Mouse (Mus musculus): ENCODE data around the gene Dnaja2.

The Dnaja2 gene

GRCm38 (mm10) chr8:85554391-85555180 is 558 bp downstream of the Dnaja2 start:
- no peak for DNase-seq

GRCm38 (mm10) chr8:85551934-85552333 is 3.2 kb downstream of the Dnaja2 start:
- DNase-seq, result no peak

- no peak for DNase-seq
Observed at GRCm38 (mm10) chr8:85536332-85536731, 18.8 kb downstream of the Dnaja2 start.

GRCm38 (mm10) chr8:85534163-85534562 is 21.0 kb downstream of the Dnaja2 start:
- no peak for DNase-seq

GRCm38 (mm10) chr8:85533434-85533833 is 21.7 kb downstream of the Dnaja2 start:
- DNase-seq, result no peak

GRCm38 (mm10) chr8:85532843-85533242 is 22.3 kb downstream of the Dnaja2 start:
- DNase-seq, result no peak

GRCm38 (mm10) chr8:85531471-85531870 is 23.7 kb downstream of the Dnaja2 start:
- no peak for DNase-seq

GRCm38 (mm10) chr8:85530717-85531116 is 24.4 kb downstream of the Dnaja2 start:
- DNase-seq, result no peak

- no peak for DNase-seq
Observed at GRCm38 (mm10) chr8:85528959-85529358, 26.2 kb downstream of the Dnaja2 start.

GRCm38 (mm10) chr8:85526105-85526504 is 29.0 kb downstream of the Dnaja2 start:
- DNase-seq, result peak; percentile 71

GRCm38 (mm10) chr8:85524086-85524485 is 31.1 kb downstream of the Dnaja2 start:
- DNase-seq, result no peak

- DNase-seq, result no peak
Observed at GRCm38 (mm10) chr8:85521332-85521731, 33.8 kb downstream of the Dnaja2 start.

GRCm38 (mm10) chr8:85520586-85520985 is 34.6 kb downstream of the Dnaja2 start:
- no peak for DNase-seq

GRCm38 (mm10) chr8:85517956-85518355 is 37.2 kb downstream of the Dnaja2 start:
- DNase-seq, result no peak

- peak; percentile 35 for DNase-seq
Observed at GRCm38 (mm10) chr8:85517336-85517735, 37.8 kb downstream of the Dnaja2 start.

GRCm38 (mm10) chr8:85515391-85515790 is 39.8 kb downstream of the Dnaja2 start:
- peak; percentile 40 for DNase-seq

GRCm38 (mm10) chr8:85513283-85513682 is 41.9 kb downstream of the Dnaja2 start:
- no peak for DNase-seq

- no peak for DNase-seq
Observed at GRCm38 (mm10) chr8:85512234-85512633, 42.9 kb downstream of the Dnaja2 start.

GRCm38 (mm10) chr8:85508661-85509060 is 46.5 kb downstream of the Dnaja2 start:
- no peak for DNase-seq

GRCm38 (mm10) chr8:85506620-85507019 is 48.5 kb downstream of the Dnaja2 start:
- no peak for DNase-seq

- DNase-seq, result no peak
Observed at GRCm38 (mm10) chr8:85504704-85505103, 50.4 kb downstream of the Dnaja2 start.

GRCm38 (mm10) chr8:85503065-85503464 is 52.1 kb downstream of the Dnaja2 start:
- no peak for DNase-seq

- DNase-seq, result no peak
Observed at GRCm38 (mm10) chr8:85502381-85502780, 52.8 kb downstream of the Dnaja2 start.

- no peak for DNase-seq
Observed at GRCm38 (mm10) chr8:85500955-85501685, 54.0 kb downstream of the Dnaja2 start.

All from right cerebral cortex, postnatal 14 days (tissue).